Mouse (Mus musculus) neural tube, embryonic 12.5 days (tissue): ENCODE results near the gene Ank. TPM values are rescaled to one million over a fixed set of nuclear protein-coding genes. Genes with fewer than 3 reads are reported as not detected.
A peak's percentile ranks its signal among the peaks of the same experiment; 100 is the strongest.

Experiments
- ATAC-seq: fragments of 200-750 bp; cut with Nextera tagmentation; 2 replicates; pipeline ENCODE4 v1.8.0; 2017; ENCODE audit warnings: low read depth, mild to moderate bottlenecking, moderate TSS enrichment, moderate library complexity; ENCODE audit not compliant: low FRiP score
- H3K27ac ChIP-seq: fragments of 300-500 bp; sonication (generic); 2 replicates; pipeline ENCODE4 v1.5.1; 2016
- H3K27me3 ChIP-seq: fragments of 300-500 bp; sonication (generic); replicated peaks from 2 replicates; pipeline ENCODE4 v1.6.1; 2016; ENCODE audit warnings: mild to moderate bottlenecking
- H3K36me3 ChIP-seq: fragments of 300-500 bp; sonication (generic); 2 replicates; pipeline ENCODE4 v1.6.1; 2016; ENCODE audit warnings: mild to moderate bottlenecking
- H3K4me1 ChIP-seq: fragments of 300-500 bp; sonication (generic); 2 replicates; pipeline ENCODE4 v1.6.1; 2016
- H3K4me2 ChIP-seq: fragments of 300-500 bp; sonication (generic); replicated peaks from 2 replicates; pipeline ENCODE4 v1.6.1; 2016; ENCODE audit warnings: mild to moderate bottlenecking
- H3K4me3 ChIP-seq: fragments of 300-500 bp; sonication (generic); 2 replicates; pipeline ENCODE4 v1.5.1; 2016
- H3K9ac ChIP-seq: fragments of 300-500 bp; sonication (generic); 2 replicates; pipeline ENCODE4 v1.6.1; 2016; ENCODE audit warnings: mild to moderate bottlenecking
- H3K9me3 ChIP-seq: fragments of 300-500 bp; sonication (generic); 2 replicates; pipeline ENCODE4 v1.6.1; 2016; ENCODE audit warnings: mild to moderate bottlenecking
- WGBS: fragments of 180-500 bp; shearing (Covaris S2); methylation state at CpG from one replicate; pipeline ENCODE4 v1.1.7; 2016; 5-methylcytosine and 5-hydroxymethylcytosine counted together
- polyA plus RNA-seq: library from polyadenylated mRNA; unstranded; fragments of >200 nt; fragmentation: Nextera tagmentation; extraction: Ambion mirVana; gene quantifications from 2 replicates; pipeline ENCODE4 v1.2.1, GENCODE M21; 2016

The Ank gene
- polyA plus RNA-seq, 1 experiment from 2014 or later, result 12.3 TPM

DNA sequence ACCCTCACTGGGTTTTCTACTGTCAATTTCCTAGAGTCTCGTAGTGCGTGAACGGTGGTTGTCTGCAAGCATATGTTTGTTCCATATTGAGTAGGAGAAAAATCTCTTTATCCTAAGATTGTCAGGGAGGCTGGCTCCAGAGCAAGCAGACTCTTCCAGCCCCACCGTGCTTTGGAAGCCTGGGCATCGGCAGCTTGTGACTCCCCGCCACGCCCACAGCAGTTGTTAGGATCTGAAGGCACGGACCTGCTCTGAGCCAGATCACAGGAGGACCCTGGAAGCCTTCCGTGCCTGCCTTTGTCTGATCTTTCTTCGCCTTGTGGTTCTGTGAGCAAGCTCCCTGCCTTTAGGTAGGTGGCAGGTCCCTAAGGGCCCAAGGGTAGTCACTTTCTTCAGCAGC, 21.6 kb downstream of the Ank start:
- Histone ChIP-seq H3K4me2 (no peak overlapping the region), H3K9me3 (no peaks in the 10 kb centered on the region), H3K36me3 (no peaks in the 10 kb centered on the region), H3K4me3 (no peak overlapping the region), H3K4me1 (peaks cover 26% of the 10 kb centered on the region), H3K27ac (no peak overlapping the region), H3K27me3 (no peaks in the 10 kb centered on the region), H3K9ac (no peak overlapping the region)
- WGBS, result 50% methylated on average over 10 of the region's 10 CpGs
- ATAC-seq, result no peak

DNA sequence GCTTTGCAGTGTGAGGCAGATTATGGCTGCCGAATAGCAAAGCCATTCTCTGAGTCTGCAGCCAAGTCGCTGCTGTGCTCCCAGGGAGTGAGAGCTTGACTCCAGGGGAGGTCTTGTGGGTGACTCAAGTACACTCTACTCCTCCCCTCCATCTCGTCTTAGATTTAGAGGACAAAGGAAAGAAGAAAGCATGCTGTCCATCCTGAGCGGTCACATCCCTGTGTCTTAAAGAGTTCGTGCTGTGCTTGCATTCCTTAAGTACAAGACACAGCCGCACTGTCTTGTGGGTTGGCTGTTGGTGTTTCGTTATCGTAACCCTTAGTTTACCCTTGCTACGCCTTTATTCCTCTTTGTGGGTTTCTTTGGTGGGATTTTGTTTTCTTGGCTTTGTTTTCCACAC, 24.2 kb downstream of the Ank start:
- H3K4me2 ChIP-seq, result no peak overlapping the region
- no peaks in the 10 kb centered on the region for H3K36me3 ChIP-seq
- peaks cover 30% of the 10 kb centered on the region for H3K4me1 ChIP-seq
- H3K27me3 ChIP-seq, result no peaks in the 10 kb centered on the region
- WGBS, result 71% methylated on average over 9 of the region's 9 CpGs
- no peak overlapping the region for H3K27ac ChIP-seq
- no peak for ATAC-seq
- H3K4me3 ChIP-seq, result no peak overlapping the region
- H3K9me3 ChIP-seq, result no peaks in the 10 kb centered on the region
- H3K9ac ChIP-seq, result no peak overlapping the region

- no peak for ATAC-seq
- Histone ChIP-seq H3K4me3 (no peak overlapping the region), H3K9ac (no peak overlapping the region), H3K27me3 (no peaks in the 10 kb centered on the region), H3K36me3 (no peaks in the 10 kb centered on the region), H3K4me2 (no peak overlapping the region), H3K27ac (no peak overlapping the region), H3K9me3 (no peaks in the 10 kb centered on the region), H3K4me1 (peaks cover 29% of the 10 kb centered on the region)
- 91% methylated on average over 8 of the region's 8 CpGs for WGBS
Observed at GRCm38 (mm10) chr15:27491425-27492070, 25.1 kb downstream of the Ank start.

DNA sequence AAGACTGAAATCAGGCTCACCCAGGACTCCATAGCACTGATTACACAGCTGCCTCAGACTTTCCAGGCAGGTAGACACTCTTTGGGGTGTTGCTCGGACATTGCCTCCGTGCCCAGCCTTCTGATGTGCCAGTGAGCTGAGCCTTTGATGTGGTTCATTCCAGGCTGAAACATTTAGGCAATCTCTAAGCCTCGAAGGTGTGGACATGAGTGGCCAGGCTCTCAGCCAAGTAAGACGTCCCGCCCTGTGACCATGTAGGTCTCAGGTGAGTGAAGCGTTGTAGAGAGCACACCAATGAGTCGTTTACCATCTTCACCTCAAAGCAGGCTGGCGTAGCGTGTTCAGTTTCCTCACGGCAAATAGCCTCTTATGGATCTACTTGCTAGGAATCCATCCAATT, 25.7 kb downstream of the Ank start:
- Histone ChIP-seq H3K4me2 (no peak overlapping the region), H3K4me3 (no peak overlapping the region), H3K9me3 (no peaks in the 10 kb centered on the region), H3K36me3 (no peaks in the 10 kb centered on the region), H3K27ac (no peak overlapping the region), H3K9ac (no peak overlapping the region), H3K4me1 (peaks cover 31% of the 10 kb centered on the region), H3K27me3 (no peaks in the 10 kb centered on the region)
- WGBS, result 95% methylated on average over 10 of the region's 10 CpGs
- ATAC-seq, result no peak

DNA sequence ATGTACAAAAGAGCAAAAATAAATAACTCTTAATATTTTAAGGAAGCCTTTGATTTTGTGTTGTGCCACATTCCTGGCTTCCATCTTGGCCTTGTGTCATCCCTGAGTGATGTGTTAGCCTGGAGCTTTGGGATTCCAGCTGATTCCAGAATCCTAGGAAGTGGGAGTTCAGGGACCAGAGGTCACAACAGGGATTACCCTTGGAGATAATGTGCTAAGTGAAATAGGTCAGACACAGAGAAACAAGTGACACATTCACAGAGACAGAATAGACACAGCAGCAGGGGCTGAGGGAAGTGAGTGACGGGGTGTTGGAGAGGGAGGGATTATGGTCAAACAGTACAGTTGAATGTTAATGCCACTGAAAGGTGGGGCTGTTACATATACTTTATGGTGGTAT, 26.3 kb downstream of the Ank start:
- H3K4me1 ChIP-seq, result peaks cover 33% of the 10 kb centered on the region
- 74% methylated on average over 1 of the region's 1 CpGs for WGBS

GRCm38 (mm10) chr15:27493516-27493915, 27.0 kb downstream of the Ank start:
- Histone ChIP-seq H3K9me3 (no peaks in the 10 kb centered on the region), H3K36me3 (no peaks in the 10 kb centered on the region), H3K27me3 (no peaks in the 10 kb centered on the region), H3K4me3 (no peak overlapping the region), H3K27ac (no peak overlapping the region), H3K4me2 (no peak overlapping the region), H3K4me1 (peaks cover 33% of the 10 kb centered on the region), H3K9ac (no peak overlapping the region)
- no peak for ATAC-seq
- 43% methylated on average over 10 of the region's 10 CpGs for WGBS

More for the DNA sequence above, 26.3 kb downstream of the Ank start:
- no peaks in the 10 kb centered on the region for H3K27me3 ChIP-seq
- H3K27ac ChIP-seq, result no peak overlapping the region
- no peak overlapping the region for H3K4me3 ChIP-seq
- no peak for ATAC-seq
- no peaks in the 10 kb centered on the region for H3K9me3 ChIP-seq
- H3K9ac ChIP-seq, result no peak overlapping the region
- no peak overlapping the region for H3K4me2 ChIP-seq
- no peaks in the 10 kb centered on the region for H3K36me3 ChIP-seq

DNA sequence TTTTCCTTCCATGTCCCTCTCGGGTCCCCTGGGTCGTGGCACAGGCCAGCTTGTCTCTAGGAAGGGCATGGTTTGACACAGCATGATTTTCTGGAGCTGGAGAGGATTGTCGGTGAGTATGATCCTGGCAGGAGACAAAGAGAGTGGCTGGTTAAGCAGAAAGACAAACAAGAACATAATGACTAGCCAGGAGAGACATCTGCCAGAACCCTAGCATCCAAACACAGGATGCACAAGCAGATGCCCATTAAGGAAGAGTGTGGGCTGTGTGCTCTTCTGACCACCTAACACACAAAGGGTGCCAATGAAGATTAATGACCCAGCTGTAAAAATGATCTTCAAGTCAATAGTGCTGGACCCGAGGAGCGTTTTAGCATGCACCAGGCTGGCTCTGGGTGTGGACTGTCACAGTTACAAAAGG, 29.5 kb downstream of the Ank start:
- no peak overlapping the region for H3K4me2 ChIP-seq
- no peaks in the 10 kb centered on the region for H3K36me3 ChIP-seq
- H3K9ac ChIP-seq, result no peak overlapping the region
- H3K4me1 ChIP-seq, result peaks cover 33% of the 10 kb centered on the region
- WGBS, result 9% methylated on average over 5 of the region's 5 CpGs
- H3K27me3 ChIP-seq, result no peaks in the 10 kb centered on the region
- H3K27ac ChIP-seq, result peak overlapping the region; percentile 53; the same call in 1 of the 2 replicates
- H3K9me3 ChIP-seq, result no peaks in the 10 kb centered on the region
- H3K4me3 ChIP-seq, result no peak overlapping the region
- ATAC-seq, result peak; percentile 59

GRCm38 (mm10) chr15:27496596-27497299, 30.3 kb downstream of the Ank start:
- Histone ChIP-seq H3K4me2 (no peak overlapping the region), H3K9me3 (no peaks in the 10 kb centered on the region), H3K27ac (no peak overlapping the region), H3K9ac (no peak overlapping the region), H3K4me3 (no peak overlapping the region), H3K4me1 (peaks cover 33% of the 10 kb centered on the region), H3K27me3 (no peaks in the 10 kb centered on the region), H3K36me3 (no peaks in the 10 kb centered on the region)
- ATAC-seq, result peak; percentile 34; the same call in 1 of the 2 replicates
- 71% methylated on average over 11 of the region's 11 CpGs for whole genome bisulfite sequencing

- WGBS, result 51% methylated on average over 7 of the region's 7 CpGs
- H3K4me2 ChIP-seq, result no peak overlapping the region
- no peaks in the 10 kb centered on the region for H3K27me3 ChIP-seq
- H3K4me1 ChIP-seq, result peaks cover 33% of the 10 kb centered on the region
- no peaks in the 10 kb centered on the region for H3K9me3 ChIP-seq
- no peaks in the 10 kb centered on the region for H3K36me3 ChIP-seq
- ATAC-seq, result no peak
- H3K4me3 ChIP-seq, result no peak overlapping the region
- no peak overlapping the region for H3K9ac ChIP-seq
- no peak overlapping the region for H3K27ac ChIP-seq
Observed at GRCm38 (mm10) chr15:27497300-27497997, 31.0 kb downstream of the Ank start.

DNA sequence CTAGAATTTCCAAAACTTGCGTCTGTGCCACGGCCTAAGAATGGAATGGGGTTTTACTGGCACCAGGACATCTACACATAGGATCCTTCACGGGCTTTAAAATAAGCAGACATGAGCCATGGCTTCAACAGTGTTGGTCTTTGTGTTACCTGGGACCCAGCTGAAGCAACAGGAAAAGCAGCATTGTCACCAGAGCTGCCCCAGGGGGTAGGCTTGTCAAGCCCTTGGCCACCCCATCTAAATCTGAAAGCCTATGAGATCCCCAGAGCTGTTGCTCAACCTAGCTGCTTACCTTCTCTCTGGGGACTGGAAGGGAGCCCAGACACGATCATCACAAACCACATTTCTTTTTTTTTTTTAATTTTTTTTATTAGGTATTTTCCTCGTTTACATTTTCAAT, 31.6 kb downstream of the Ank start:
- Histone ChIP-seq H3K4me3 (no peak overlapping the region), H3K9ac (no peak overlapping the region), H3K36me3 (no peaks in the 10 kb centered on the region), H3K4me2 (no peak overlapping the region), H3K27me3 (no peaks in the 10 kb centered on the region), H3K9me3 (no peaks in the 10 kb centered on the region), H3K4me1 (peaks cover 33% of the 10 kb centered on the region), H3K27ac (no peak overlapping the region)
- ATAC-seq, result no peak
- 76% methylated on average over 5 of the region's 5 CpGs for WGBS

GRCm38 (mm10) chr15:27500390-27500789, 33.9 kb downstream of the Ank start:
- no peaks in the 10 kb centered on the region for H3K9me3 ChIP-seq
- WGBS, result 85% methylated on average over 15 of the region's 15 CpGs
- no peak overlapping the region for H3K4me2 ChIP-seq
- H3K27me3 ChIP-seq, result no peaks in the 10 kb centered on the region
- H3K27ac ChIP-seq, result no peak overlapping the region
- H3K4me1 ChIP-seq, result peaks cover 33% of the 10 kb centered on the region
- H3K4me3 ChIP-seq, result no peak overlapping the region
- ATAC-seq, result no peak
- no peak overlapping the region for H3K9ac ChIP-seq
- H3K36me3 ChIP-seq, result no peaks in the 10 kb centered on the region

GRCm38 (mm10) chr15:27502338-27502737, 35.9 kb downstream of the Ank start:
- Histone ChIP-seq H3K4me2 (no peak overlapping the region), H3K27me3 (no peaks in the 10 kb centered on the region), H3K4me3 (no peak overlapping the region), H3K9ac (no peak overlapping the region), H3K9me3 (no peaks in the 10 kb centered on the region), H3K4me1 (peaks cover 14% of the 10 kb centered on the region; the same call in 1 of the 2 replicates), H3K27ac (no peak overlapping the region), H3K36me3 (no peaks in the 10 kb centered on the region)
- no peak for ATAC-seq
- WGBS, result 89% methylated on average over 13 of the region's 13 CpGs
